Mouse (Mus musculus) heart, postnatal 0 days (tissue): Measurements from ENCODE around the gene Sap30l.

Source experiments
- CTCF ChIP-seq: IDR thresholded peaks from 2 replicates; pipeline ENCODE4 v1.5.1; 2016; ENCODE audit warnings: antibody characterized with exemption, control low read depth, low read depth
- EP300 ChIP-seq: IDR thresholded peaks from 2 replicates; pipeline ENCODE4 v1.6.1; 2016; ENCODE audit warnings: antibody characterized with exemption, low read depth

GRCm38 (mm10) chr11:57834031-57834430 is 32.6 kb downstream of the Sap30l start:
- TF ChIP-seq EP300 (no peak), CTCF (no peak)
